In genomic region chr4:133024404-133024803, GRCm38 (mm10) we compare ENCODE assay signal across 10 mouse cellular contexts. TPM values are rescaled to one million over a fixed set of nuclear protein-coding genes. Genes with fewer than 3 reads are reported as not detected.
DNase-seq lines count a peak whose midpoint lies in the region; ATAC-seq and TF ChIP-seq lines count a peak whose summit lies in the region.
"Had no signal": no experiment of that assay in that cellular context is flagged by ENCODE, and none has a peak within 500 bp of the region (broad histone marks: within the 10 kb centered on the region; RNA-seq: fewer than 3 reads in every experiment).

No protein-coding gene starts in this region.

- peak overlapping the region; percentile 64; the same call in 1 of the 2 replicates for H3K9ac ChIP-seq in heart, embryonic 12.5 days
- H3K9ac ChIP-seq: liver, postnatal 0 days had no signal

- WGBS in heart, embryonic 12.5 days = 33% methylated on average over 4 of the region's 4 CpGs
- WGBS in midbrain, embryonic 10.5 days = 26% methylated on average over 3 of the region's 4 CpGs

- no peak for TF ChIP-seq CTCF in E14TG2a.4 (conservative IDR thresholded peaks at IDR 0.05; ENCODE audit: low read length)
- no peak for TF ChIP-seq CTCF in embryonic fibroblast, embryonic 13.5 days (IDR thresholded peaks at IDR 0.05; ENCODE audit: borderline replicate concordance, insufficient read depth, low read length)

- intact Hi-C loops in heart, postnatal 25 days (cut with DNase I) = no loop called here

- no peak for DNase-seq in heart, postnatal 25 days (ENCODE audit: low spot score)
- no peak for DNase-seq in midbrain, embryonic 10.5 days (ENCODE audit: low spot score)
- DNase-seq in natural killer cell, adult 2 months (ENCODE audit: low spot score in 2 of 2) = no peak
- no peak for DNase-seq in thymus, postnatal 14 days
- DNase-seq in frontal cortex, postnatal 10 days (ENCODE audit: low spot score in 2 of 2) = no peak
- DNase-seq: liver, postnatal 0 days had no signal

- H3K4me3 ChIP-seq in heart, embryonic 12.5 days = no peak overlapping the region
- peak overlapping the region; percentile 30 for H3K4me3 ChIP-seq in E14TG2a.4 (replicated peaks; ENCODE audit: low read length)
- H3K4me3 ChIP-seq in embryonic fibroblast, embryonic 13.5 days (ENCODE audit: insufficient read depth, low read length) = no peak overlapping the region
- 0 out of 2 replicates have a peak overlapping the region, but pooled peaks have one; percentile 23 for H3K4me3 ChIP-seq in midbrain, embryonic 10.5 days

- peak overlapping the region; percentile 80 for H3K27ac ChIP-seq in heart, embryonic 12.5 days (ENCODE audit: poor library complexity, severe bottlenecking)
- peak overlapping the region; percentile 55 for H3K27ac ChIP-seq in embryonic fibroblast, embryonic 13.5 days (ENCODE audit: insufficient read depth, low read length)
- H3K27ac ChIP-seq in midbrain, embryonic 10.5 days (replicated peaks) = peak overlapping the region; percentile 87

- no peak for ATAC-seq in heart, embryonic 12.5 days (ENCODE audit: insufficient number of reproducible peaks, low FRiP score)
- ATAC-seq: liver, postnatal 0 days had no signal

- peaks cover 15% of the 10 kb centered on the region; the same call in 1 of the 2 replicates for H3K36me3 ChIP-seq in heart, embryonic 12.5 days
- peaks cover 38% of the 10 kb centered on the region for H3K36me3 ChIP-seq in E14TG2a.4 (ENCODE audit: insufficient read depth, low read length)
- H3K36me3 ChIP-seq in midbrain, embryonic 10.5 days = peaks cover 9% of the 10 kb centered on the region; the same call in 1 of the 2 replicates

- no peaks in the 10 kb centered on the region for H3K27me3 ChIP-seq in heart, embryonic 12.5 days (replicated peaks)
- no peaks in the 10 kb centered on the region for H3K27me3 ChIP-seq in E14TG2a.4 (ENCODE audit: insufficient read depth, low read length)
- 0 out of 2 replicates have a peak, but pooled peaks cover 5% of the 10 kb centered on the region for H3K27me3 ChIP-seq in midbrain, embryonic 10.5 days (ENCODE audit: low read depth, poor library complexity, severe bottlenecking)

- peak overlapping the region; percentile 33; the same call in 1 of the 2 replicates for H3K4me2 ChIP-seq in heart, embryonic 12.5 days

- H3K4me1 ChIP-seq in heart, embryonic 12.5 days (replicated peaks) = peaks cover 100% of the 10 kb centered on the region
- peaks cover 99% of the 10 kb centered on the region for H3K4me1 ChIP-seq in E14TG2a.4 (replicated peaks; ENCODE audit: low read depth, low read length)
- H3K4me1 ChIP-seq in embryonic fibroblast, embryonic 13.5 days (ENCODE audit: control insufficient read depth, insufficient read depth, low read length) = peaks cover 25% of the 10 kb centered on the region
- peaks cover 95% of the 10 kb centered on the region for H3K4me1 ChIP-seq in midbrain, embryonic 10.5 days

- no peaks in the 10 kb centered on the region for H3K9me3 ChIP-seq in heart, embryonic 12.5 days (replicated peaks)
- no peaks in the 10 kb centered on the region for H3K9me3 ChIP-seq in E14TG2a.4 (ENCODE audit: low read length)
- H3K9me3 ChIP-seq in midbrain, embryonic 10.5 days (replicated peaks) = no peaks in the 10 kb centered on the region
- H3K9me3 ChIP-seq: G1E had no signal

- no peak for TF ChIP-seq POLR2A in embryonic fibroblast, embryonic 13.5 days (IDR thresholded peaks at IDR 0.05; ENCODE audit: low read depth, low read length)

RNA-seq across cellular contexts. Expression of gene Ahdc1, which starts 13.3 kb away (rescaled TPM):
- polyA plus RNA-seq in heart, embryonic 12.5 days (2016; fragmentation: Nextera tagmentation; extraction: Ambion mirVana) = 11.6 and 11.7 TPM in 2 replicates
- 10 to 100 TPM; 43.2 to 50.4 TPM for total RNA-seq in heart, postnatal 25 days (2021)
- polyA plus RNA-seq in embryonic fibroblast, embryonic 13.5 days (2011; ENCODE audit: insufficient read length, low read depth, missing spikeins) = 37.5 and 46.0 TPM in 2 replicates
- polyA plus RNA-seq in midbrain, embryonic 10.5 days (2016; fragmentation: Nextera tagmentation; extraction: Ambion mirVana) = 5.7 and 5.8 TPM in 2 replicates

RNA-seq across cellular contexts. Expression of gene Fgr, which starts 50.5 kb away (rescaled TPM):
- polyA plus RNA-seq in heart, embryonic 12.5 days (2016; fragmentation: Nextera tagmentation; extraction: Ambion mirVana) = 0.19 and 0.23 TPM in 2 replicates
- total RNA-seq in heart, postnatal 25 days (2021) = under 1 TPM; 0.26 to 0.39 TPM
- not detected in 2 replicates for polyA plus RNA-seq in embryonic fibroblast, embryonic 13.5 days (2011; ENCODE audit: insufficient read length, low read depth, missing spikeins)
- 0.05 and 0.10 TPM in 2 replicates for polyA plus RNA-seq in midbrain, embryonic 10.5 days (2016; fragmentation: Nextera tagmentation; extraction: Ambion mirVana)
- polyA plus RNA-seq: G1E had no signal

Comparison
In these comparisons a context has a peak if more than half of its experiments do, and no peak if none do; other contexts are left out.
1. H3K4me3 ChIP-seq: peak in E14TG2a.4 (single experiment) and midbrain, embryonic 10.5 days (single experiment); none in heart, embryonic 12.5 days (single experiment) and embryonic fibroblast, embryonic 13.5 days (single experiment).
2. Peak in every context shown above with its lines, with median percentiles within 50 percentile points of each other: H3K27ac ChIP-seq.